Mouse (Mus musculus): ENCODE measurements around the gene Col4a3.

DNA sequence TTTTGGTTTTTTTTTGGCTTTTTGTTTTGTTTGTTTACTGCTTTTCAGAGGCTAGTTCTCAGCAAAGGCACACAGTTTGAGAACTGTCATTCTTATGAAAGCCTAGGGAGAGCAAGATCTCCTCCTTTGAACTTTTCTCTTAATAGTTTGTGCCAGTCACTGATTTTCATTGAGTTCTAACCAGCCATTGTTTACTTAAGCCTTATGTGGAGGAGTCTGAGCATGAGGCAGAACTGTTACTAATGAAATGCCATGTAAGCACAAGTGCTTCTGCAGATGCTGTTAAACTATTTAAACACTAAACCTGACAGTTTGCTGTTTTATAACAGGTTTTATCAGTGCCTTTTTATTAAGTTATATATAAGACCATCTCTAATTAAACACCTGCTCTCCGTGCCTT is 151.3 kb downstream of the Col4a3 start:
- no peak for TF ChIP-seq CTCF (IDR thresholded peaks at IDR 0.05; ENCODE audit: borderline replicate concordance, control insufficient read depth, extremely low read depth, insufficient read depth, low read length, poor library complexity)
- no peak for TF ChIP-seq POLR2A (IDR thresholded peaks at IDR 0.05; ENCODE audit: control insufficient read depth, extremely low read depth, insufficient read depth, low read length, poor library complexity)

All from thymus, adult 2 months (tissue).